In the genomic region with DNA sequence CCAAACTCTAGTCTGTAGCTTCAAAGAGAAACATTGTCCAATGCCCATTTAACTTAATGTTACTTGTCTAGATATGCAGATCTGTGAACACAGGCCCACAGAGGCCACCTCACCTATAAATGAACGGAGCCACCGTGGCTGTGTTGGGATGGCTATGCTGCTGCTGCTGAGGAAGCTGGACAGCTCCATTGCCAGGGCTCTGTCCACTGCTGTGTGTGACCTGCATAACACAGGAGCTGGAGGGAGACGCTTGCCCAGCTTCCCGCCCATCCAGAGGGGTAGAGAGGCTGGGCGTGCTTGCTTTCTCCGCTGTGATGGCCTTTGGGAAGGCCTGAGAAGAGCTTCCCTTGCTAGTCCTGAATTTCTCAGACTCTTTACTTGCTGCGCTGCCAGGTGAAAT, we compare ENCODE assay signal across 13 mouse cellular contexts.
DNase-seq lines count a peak whose midpoint lies in the region; ATAC-seq and TF ChIP-seq lines count a peak whose summit lies in the region.
"Had no signal": no experiment of that assay in that cellular context is flagged by ENCODE, and none has a peak within 500 bp of the region (broad histone marks: within the 10 kb centered on the region; RNA-seq: fewer than 3 reads in every experiment).

No protein-coding gene starts in this region.

- 39% methylated on average over 7 of the region's 7 CpGs for WGBS in lung, postnatal 0 days
- WGBS in limb, embryonic 13.5 days: 36% methylated on average over 7 of the region's 7 CpGs

- no peak overlapping the region for H3K4me3 ChIP-seq in lung, postnatal 0 days (ENCODE audit: low read depth, low read length)
- no peak overlapping the region for H3K4me3 ChIP-seq in limb, embryonic 13.5 days
- H3K4me3 ChIP-seq: heart, embryonic 15.5 days; liver, embryonic 15.5 days; midbrain, embryonic 15.5 days had no signal

- no peaks in the 10 kb centered on the region for H3K4me1 ChIP-seq in lung, postnatal 0 days (ENCODE audit: insufficient read depth, low read depth, low read length)
- no peaks in the 10 kb centered on the region for H3K4me1 ChIP-seq in limb, embryonic 13.5 days
- H3K4me1 ChIP-seq: heart, embryonic 15.5 days; liver, embryonic 15.5 days; midbrain, embryonic 15.5 days had no signal

- no peak for TF ChIP-seq CTCF in lung, postnatal 0 days (IDR thresholded peaks at IDR 0.05)

- H3K4me2 ChIP-seq in lung, postnatal 0 days (replicated peaks; ENCODE audit: low read depth, low read length): no peak overlapping the region
- no peak overlapping the region for H3K4me2 ChIP-seq in limb, embryonic 13.5 days (replicated peaks)
- H3K4me2 ChIP-seq: heart, embryonic 15.5 days; liver, embryonic 15.5 days; midbrain, embryonic 15.5 days had no signal

- peak; percentile 17 to 29 for DNase-seq in heart, postnatal 14 days
- DNase-seq in heart, adult 11 months: no peak
- DNase-seq in lung, postnatal 0 days (ENCODE audit: low spot score): peak; percentile 25
- DNase-seq in lung, adult 18-20 months: no peak
- peak; percentile 13 to 18 for DNase-seq in adrenal gland, postnatal 36 days
- no peak for DNase-seq in thymus, postnatal 0 days (ENCODE audit: low spot score)
- DNase-seq in thymus, adult 18-20 months: no peak
- DNase-seq: cerebellum, postnatal 36 days; thymus, postnatal 14 days had no signal

- no peaks in the 10 kb centered on the region for H3K9me3 ChIP-seq in lung, postnatal 0 days (ENCODE audit: low read length)
- H3K9me3 ChIP-seq in limb, embryonic 13.5 days: no peaks in the 10 kb centered on the region
- H3K9me3 ChIP-seq: heart, embryonic 15.5 days; liver, embryonic 15.5 days; midbrain, embryonic 15.5 days had no signal

- intact Hi-C loops in heart, postnatal 14 days (cut with DNase I): loop anchor here (10.0 kb wide), 1 partner anchor 1118 kb away; no protein-coding TSS in a partner anchor

- no peak for TF ChIP-seq EP300 in lung, postnatal 0 days (IDR thresholded peaks at IDR 0.05)

- no peak overlapping the region for H3K27ac ChIP-seq in lung, postnatal 0 days (ENCODE audit: low read length)
- no peak overlapping the region for H3K27ac ChIP-seq in limb, embryonic 13.5 days
- H3K27ac ChIP-seq: heart, embryonic 15.5 days; liver, embryonic 15.5 days; midbrain, embryonic 15.5 days had no signal

- H3K36me3 ChIP-seq in lung, postnatal 0 days (ENCODE audit: insufficient read depth, low read length): no peaks in the 10 kb centered on the region
- H3K36me3 ChIP-seq in limb, embryonic 13.5 days: no peaks in the 10 kb centered on the region
- H3K36me3 ChIP-seq: heart, embryonic 15.5 days; liver, embryonic 15.5 days; midbrain, embryonic 15.5 days had no signal

- peak; percentile 40; the same call in 1 of the 2 replicates for ATAC-seq in lung, postnatal 0 days
- peak; percentile 40; the same call in 1 of the 2 replicates for ATAC-seq in limb, embryonic 13.5 days (ENCODE audit: low FRiP score, low read depth)
- ATAC-seq: midbrain, embryonic 15.5 days had no signal

- H3K27me3 ChIP-seq in lung, postnatal 0 days (replicated peaks; ENCODE audit: insufficient read depth, low read length): no peaks in the 10 kb centered on the region
- H3K27me3 ChIP-seq in limb, embryonic 13.5 days: no peaks in the 10 kb centered on the region
- H3K27me3 ChIP-seq: heart, embryonic 15.5 days; liver, embryonic 15.5 days; midbrain, embryonic 15.5 days had no signal

- no peak overlapping the region for H3K9ac ChIP-seq in lung, postnatal 0 days (replicated peaks; ENCODE audit: low read depth)
- H3K9ac ChIP-seq in limb, embryonic 13.5 days: no peak overlapping the region
- H3K9ac ChIP-seq: heart, embryonic 15.5 days; liver, embryonic 15.5 days; midbrain, embryonic 15.5 days had no signal

Comparison
In these comparisons a context has a peak if more than half of its experiments do, and no peak if none do; other contexts are left out.
1. DNase-seq: peak in heart, postnatal 14 days (2 of 2), lung, postnatal 0 days (single experiment) and adrenal gland, postnatal 36 days (2 of 2); none in heart, adult 11 months (single experiment), lung, adult 18-20 months (0 of 2), thymus, postnatal 0 days (single experiment) and thymus, adult 18-20 months (0 of 2).